Mouse (Mus musculus) urinary bladder, postnatal 36 days (tissue): ENCODE measurements around the gene Gm38100.

ENCODE experiments used
- DNase-seq, 2 experiments: peaks; one replicate each; pipeline ENCODE4 v3.0.0; 2022; ENCODE audit warnings: low spot score in 2 of 2, mixed read lengths in 1 of 2

Gene Gm38100

DNA sequence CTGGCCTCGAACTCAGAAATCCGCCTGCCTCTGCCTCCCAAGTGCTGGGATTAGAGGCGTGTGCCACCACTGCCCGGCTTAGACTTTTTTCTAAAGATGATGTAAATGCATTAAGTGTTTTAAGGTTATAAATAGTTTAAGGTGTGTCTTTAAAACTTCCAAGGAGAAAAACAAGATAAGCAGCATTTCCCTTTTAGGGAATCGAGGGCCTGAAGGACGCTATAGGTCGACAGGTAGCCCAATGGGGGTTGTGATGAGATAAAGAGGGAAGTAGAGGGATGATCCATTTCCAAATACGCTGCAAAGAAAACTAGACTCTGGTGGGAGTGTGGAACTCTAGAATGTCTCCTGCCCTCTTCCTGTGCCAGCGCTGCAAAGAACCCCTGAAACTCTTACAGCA is at the start of gene Gm38100:
Gene Gm38100, plus strand, starts transcription at position 301 of the 400 bp plus-strand sequence.
- no peak for DNase-seq

DNA sequence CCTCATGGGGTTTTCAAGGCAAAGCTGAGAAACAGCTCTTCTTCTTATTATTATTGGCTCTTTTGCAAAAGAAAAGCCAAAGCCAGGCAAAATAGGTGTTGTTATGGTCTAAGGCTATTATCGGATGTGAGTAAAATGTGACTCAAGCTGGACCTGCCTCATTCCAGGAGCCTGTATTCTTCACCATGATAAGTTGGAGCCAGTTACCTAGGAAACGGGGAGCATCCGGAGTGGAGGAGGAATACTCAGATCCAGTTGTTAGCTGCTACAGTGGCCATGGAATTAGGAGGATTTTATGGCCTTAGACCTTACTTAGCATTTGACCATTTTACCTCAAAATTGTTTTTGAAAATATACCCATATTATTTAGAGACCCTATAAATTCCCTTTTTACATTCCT is 49.4 kb upstream of the Gm38100 start:
- no peak for DNase-seq

DNA sequence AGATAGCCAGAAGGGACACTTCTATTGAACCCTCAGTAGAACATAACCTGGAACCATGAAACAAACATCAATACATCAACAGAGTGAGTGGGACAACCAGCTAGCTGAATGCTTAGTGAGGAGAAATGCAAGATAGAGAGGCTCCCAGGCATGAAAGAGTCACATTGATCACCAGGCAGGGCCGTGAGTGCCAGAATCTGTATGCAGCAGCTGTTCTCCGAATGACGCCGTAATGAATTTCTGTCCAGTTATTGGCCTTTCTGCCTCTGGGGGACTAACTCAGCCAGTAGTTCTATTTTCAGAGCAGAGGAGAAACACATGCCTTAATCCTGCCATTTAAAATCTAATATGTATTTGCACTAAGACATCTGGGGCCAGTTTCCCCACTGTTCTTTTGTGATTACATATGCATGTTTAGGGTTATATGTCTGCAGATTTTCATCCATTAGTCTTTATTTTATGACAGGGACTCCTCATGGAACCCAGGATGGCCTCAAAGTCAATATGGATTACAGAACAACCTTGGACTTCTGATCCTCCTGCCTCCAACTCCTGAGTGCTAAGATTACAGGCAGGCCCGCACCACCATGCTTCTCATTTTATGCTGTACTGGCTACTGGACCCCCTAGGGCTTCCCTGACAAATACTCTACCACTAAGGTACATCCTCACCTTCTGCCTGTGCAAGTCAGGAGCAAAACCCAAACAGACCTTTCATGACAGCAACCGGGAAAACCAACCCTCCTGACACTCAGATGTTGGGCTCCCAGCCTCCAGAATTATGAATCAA is 47.9 kb upstream of the Gm38100 start:
- DNase-seq = no peak

DNA sequence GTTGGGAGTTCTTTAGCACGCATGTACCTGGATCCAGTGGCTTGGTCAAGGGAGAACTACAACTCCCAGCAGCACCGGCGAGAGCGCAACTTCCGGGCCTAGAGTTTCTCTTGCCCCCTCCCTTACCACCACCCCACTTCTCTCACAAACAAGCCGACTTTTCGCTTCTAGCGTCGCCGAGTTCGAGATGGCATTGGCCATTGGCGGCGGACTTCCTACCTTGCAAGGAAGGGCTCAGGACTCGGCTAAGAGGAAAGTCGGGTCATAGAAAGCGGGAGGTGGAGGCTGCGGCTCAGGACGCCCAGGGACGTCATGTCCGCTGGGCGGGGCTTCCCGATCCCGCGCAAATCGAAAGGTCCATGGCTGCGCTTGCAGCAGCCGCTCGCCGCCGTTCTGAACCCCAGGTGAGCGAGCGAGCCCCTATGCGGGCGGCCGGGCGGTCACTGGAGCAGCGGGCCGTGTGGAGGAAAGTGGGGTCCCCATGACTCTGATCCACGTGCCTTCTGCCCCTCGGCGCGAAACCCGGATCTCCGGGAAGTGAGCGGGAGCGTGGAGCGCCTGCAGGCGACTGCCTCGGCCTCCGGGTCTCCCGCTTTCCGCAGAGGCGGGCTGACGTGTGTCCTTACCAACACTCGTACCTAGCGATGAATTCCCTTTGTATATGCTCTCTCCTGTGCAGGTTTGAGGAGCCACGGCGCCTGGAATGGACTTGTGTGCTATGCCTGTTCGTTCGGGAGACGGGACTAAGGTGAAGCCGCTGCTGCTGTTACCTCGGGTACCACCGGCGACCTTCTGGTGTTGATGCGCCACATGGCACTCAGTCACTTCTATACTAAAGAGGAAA is 39.5 kb upstream of the Gm38100 start, which contains the start of gene Exo1:
Gene Exo1, plus strand, starts transcription at position 129 of the 844 bp plus-strand sequence.
- DNase-seq = peak; percentile 84 to 85

DNA sequence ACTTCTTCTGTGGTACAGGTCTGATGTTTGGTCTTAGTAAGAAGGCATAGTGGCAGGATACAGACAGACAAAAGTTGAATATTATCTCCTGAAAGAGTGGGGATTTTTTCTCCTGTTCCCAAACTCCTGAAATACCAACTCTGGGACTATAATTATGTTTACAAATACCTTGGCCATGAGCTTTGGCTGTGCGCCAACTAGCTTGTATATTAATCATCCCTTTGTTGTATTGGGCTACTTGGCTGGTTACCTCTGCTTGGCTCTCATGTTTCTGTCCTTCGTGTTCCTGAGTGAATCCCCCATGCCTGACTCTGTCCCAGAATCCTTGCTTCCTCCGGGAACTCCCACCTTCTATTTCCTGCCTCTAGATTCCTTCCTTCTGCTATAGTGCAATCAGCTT is 36.7 kb upstream of the Gm38100 start:
- no peak for DNase-seq

DNA sequence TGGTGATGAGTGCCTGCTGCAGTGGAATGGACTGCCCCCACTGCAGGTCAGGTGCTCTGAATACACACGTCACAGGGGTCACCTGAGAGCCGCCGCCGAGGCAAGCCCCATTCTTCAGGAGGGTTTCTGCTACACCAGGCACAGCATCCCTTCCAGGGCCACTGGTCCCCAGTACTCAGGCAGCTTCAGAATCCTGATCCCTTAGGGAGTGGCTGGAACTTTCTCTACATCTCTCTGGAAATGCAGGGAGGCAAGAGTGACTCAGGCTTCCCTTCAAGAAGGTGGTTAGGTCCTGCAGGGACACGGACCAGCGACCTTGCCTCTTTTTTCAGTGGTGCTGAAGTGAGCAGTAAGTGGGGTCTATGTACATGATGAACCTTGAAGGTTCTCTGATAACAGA is 26.9 kb upstream of the Gm38100 start:
- DNase-seq = no peak

DNA sequence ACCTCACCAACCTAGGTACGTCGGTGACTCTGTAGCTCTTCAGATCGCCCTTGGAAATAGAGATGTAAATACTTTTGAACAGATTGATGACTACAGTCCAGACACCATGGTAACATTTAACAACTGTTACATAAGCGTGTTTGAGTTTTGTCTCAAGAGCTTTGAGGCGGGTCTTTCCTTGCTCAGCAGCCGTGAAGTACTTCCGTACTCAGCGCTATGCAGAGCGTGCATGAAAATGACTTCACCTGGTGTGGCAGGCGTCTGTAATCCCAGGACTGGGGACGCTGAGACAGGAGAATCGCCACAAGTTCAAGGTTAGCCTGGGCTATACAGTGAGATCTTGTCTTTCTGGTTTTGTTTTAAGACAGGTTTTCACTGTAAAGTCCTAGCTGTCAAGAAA is 26.4 kb upstream of the Gm38100 start:
- DNase-seq = no peak

DNA sequence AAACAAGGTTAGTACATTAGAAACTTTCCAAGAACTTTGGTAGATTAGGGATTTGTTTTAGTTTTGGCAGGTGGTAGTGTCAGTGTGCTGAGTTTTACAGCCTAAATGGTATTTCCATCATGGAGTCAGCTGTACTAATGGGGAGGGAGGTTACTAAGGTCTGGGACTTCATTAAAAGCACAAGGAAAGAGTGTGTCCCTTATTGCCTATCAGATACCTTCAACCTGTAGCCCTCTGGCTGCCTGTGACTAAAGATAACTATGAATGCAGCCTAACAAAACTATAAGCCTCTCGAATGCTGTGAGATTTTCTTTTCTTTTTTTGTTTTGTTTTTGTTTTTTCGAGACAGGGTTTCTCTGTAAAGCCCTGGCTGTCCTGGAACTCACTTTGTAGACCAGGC is 8.9 kb upstream of the Gm38100 start:
- DNase-seq = no peak

DNA sequence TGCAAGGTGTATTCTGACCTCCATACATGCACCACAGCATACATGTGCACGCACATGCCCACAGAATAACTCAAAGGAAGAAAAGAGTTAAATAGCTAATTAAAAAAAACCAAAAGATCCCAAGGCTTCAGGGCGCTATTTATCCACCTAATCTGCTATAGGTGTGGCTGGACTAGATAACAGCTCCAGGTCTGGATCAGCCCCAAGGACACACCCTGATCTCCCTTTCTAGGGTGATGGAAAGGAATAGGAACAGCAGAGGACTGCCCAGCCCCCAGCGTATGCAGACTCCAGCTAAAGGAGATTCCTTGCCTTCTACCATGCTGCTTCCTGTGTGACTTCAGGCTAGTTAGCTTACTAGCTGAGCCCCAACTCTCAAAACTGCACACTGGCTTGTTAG is 8.1 kb upstream of the Gm38100 start:
- no peak for DNase-seq

DNA sequence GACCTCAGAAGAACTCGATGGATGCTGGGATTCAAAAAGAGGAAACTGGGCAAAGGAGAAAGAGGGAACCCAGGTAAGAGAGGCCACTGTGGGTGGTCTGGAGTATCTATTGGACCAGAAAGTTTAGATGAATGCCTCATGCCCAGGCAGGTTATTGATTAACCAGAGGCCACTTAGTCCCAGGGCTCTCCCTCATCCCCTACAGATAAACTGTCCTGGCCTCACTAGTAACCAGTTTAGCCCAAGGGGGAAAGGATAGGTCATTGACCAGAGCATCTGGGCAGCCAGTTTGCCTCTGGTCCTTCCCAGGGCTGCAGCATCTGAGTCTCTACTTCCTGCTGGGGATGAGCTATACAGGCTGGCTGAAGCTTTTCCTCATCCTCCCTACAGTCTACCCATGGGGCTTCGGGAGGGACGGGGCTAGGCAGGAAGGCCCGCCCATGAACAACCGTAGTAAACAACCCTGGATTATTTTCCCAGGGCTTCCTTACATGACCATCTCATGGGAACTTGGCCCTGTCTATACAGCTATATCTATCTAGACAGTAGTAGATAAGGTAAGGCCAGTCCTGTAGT is 6.3 kb upstream of the Gm38100 start:
- no peak for DNase-seq

DNA sequence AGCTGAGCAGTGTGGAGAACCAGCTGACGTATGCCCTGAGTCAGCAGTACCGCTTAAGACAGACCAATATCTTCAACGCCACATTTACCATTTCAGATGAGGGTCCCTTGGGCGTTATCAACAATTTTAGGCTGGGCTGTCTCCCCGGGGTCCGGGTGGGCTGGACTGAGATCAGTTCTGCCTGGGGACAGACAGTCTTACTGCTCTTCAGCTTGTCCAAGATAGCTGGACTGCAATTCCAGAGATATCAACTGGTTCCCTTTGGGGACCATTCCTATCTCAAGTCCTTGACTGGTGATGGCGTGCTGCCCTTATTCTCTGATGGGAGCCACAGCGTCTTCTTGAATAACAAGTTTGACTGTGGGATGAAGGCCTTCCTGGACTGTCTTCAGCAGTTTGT is 962 bp downstream of the Gm38100 start:
- no peak for DNase-seq

DNA sequence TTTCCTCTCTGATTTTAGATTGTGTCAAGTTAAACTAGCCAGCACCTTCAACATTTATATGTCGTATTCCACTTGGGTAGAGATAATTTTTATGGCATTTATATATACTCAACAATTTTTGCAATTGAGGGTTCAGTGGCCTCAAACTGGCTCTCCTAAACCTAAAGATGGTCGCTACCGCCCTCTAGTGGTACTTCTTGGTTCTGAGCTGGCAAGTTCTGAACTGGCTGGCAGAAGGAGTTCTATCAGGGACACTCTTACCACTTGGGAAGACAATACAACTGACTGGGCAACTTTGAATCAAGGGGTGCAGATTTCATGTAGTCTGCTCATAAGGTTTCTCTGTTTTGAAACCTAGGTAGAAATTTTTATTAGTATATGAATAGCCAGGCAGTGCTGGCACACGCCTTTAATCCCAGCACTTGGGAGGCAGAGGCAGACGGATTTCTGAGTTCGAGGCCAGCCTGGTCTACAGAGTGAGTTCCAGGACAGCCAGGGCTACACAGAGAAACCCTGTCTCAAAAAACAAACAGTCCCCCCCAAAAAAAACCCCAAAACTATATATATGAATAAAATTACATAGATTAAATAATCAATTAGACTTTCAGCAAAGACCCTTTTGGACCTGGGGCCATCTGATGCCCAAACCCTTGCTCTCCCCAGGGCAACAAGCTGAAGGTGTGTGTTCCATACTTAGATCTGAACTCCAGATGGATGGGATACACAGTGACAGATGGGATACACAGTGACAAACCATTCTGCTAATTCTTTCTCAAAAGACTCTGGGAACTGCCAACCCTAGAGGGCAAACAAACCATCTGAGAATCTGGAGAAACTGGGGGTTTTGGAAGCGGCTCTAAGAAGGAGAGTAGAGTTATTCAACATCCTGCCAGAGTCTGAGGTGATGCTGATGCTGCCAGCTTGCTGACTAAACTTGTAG is 4.0 kb downstream of the Gm38100 start:
- DNase-seq = peak; percentile 47 to 62

DNA sequence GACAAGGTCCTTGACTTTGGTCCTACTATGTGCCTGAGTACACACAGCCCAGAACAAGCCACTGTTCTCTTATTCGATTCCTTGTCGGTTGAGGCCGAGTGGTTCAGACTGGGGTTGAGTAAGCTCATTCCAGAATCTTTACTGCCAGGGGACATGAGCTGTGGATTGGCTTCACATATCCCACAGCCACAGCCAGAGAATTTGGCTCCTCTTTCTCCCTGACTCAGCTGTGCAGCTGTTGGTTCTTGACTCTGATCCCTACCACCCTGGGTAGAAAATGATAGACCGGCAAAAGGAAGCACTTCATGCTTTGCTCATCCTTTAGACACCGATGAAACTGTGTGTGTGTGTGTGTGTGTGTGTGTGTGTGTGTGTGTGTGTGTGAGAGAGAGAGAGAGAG is 11.3 kb downstream of the Gm38100 start:
- no peak for DNase-seq

DNA sequence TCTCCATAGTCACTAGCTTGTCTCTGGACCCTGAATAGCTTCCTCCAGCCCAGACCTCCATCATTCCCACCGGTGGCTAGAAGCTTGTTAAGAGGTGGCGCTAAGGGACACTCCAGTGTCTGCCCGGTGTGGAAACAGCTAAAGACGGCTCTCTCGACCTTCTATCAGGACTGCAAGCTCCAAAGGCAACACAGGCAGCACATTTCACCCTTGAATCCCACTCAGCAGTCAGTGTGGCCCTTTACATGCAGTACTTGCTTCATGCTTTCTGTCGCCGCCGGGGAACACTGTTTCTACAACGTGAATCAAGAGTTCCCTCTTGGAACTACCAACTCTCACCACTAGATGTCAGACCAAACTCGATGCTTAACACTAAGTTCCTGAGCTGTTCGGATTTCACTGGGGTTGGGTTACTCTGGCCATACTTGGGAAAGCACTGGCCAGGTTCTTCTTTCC is 16.2 kb downstream of the Gm38100 start:
- DNase-seq = peak; percentile 23 to 33

DNA sequence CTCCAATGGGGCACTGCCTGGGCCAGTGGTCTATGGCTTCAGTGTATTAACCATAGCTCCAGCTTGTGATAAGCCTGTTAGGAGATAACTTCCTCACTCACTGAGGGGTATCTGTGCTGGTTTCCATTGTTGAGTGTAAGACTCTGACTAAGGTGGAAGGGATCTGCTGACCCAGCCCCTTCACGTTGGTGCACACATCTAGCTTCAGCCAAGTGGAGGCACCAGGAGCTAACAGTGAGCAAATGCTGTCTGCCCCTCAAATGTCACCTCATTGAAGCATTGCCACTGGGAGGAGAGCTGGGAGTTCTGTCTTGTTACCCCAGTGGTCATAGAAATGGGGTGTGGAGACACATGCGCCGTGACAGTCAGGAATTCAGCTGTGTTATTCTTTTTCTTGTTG is 18.6 kb downstream of the Gm38100 start:
- DNase-seq = no peak

DNA sequence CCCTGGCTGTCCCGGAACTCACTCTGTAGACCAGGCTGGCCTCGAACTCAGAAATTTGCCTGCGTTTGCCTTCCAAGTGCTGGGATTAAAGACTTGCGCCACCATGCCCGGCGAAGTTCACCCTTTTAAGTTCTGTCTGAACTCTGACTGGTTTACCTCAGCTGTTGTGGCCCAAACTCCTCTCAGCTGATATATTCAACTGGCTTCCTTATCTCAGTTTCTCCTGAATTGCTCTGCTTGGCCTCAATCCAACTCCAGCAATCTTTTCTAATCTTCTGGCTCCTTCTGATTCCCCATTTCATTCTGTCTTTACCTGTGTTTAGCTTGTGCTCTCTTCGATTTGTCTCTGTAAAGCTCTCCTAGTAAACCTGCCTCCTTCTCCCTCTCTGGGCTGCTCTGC is 23.0 kb downstream of the Gm38100 start:
- no peak for DNase-seq

DNA sequence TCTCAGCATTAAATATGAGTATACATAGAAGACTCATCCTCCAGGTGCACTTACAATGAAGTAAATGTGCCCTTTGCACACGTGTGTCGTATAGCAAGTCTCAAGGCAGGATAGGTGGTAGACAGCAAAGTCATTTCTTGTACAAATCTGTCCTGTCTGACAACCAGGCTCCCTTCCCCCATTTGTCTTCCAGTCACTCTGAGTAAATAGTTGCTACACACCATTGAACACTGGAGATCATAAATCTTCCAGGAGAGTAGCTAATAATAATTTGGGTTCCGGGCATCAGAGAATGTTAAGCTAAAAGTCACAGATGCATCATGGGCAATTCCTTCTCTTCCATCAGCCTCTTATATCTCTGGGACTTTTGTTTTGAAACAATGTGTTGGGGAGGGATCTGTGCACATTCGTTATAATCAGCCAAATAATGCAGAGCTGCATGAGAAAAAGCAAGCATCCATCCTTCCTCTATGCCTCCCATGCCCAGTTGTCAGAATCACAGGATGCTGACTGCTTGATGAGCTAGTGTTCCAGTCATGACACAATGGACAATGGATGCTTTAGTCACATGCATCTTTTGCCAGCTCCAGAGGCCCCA is 26.7 kb downstream of the Gm38100 start:
- DNase-seq = no peak

DNA sequence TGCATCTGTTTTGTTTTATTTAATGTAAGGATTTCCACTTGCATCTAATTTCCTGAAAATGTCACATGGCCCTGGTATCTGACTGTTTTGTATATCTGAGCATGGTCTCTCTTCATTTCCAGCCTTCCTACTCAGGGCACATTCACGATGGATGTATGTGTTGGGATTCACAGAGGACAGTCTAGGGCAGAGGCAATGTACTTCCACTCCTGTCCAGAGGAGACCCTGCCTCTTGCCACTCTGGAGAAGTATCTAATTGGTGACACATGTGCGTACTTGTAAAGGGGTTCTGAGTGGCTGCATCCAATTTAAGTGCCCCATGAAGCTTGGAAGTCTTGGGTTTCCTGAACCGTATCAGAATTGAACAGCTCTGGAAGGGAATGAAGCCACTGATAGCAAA is 30.3 kb downstream of the Gm38100 start:
- no peak for DNase-seq

DNA sequence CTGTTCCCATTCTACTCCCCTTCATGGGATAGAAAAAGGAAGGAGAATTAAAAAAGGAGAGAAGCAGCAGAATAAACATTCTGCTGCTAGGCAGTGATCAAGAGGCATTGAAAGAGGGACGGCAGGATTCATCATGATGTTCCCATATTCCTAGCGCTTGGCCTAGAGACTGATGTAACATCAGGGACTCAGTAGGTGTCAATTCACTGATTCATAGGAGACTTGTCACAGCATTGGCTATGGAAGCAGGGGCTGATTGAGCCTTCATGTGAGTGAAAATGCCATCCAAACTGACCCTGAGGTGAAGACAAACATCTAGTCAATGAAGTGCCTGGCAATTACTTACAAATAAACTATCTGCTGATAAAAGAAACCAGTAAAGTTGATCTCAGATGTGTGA is 30.7 kb downstream of the Gm38100 start:
- DNase-seq = no peak

DNA sequence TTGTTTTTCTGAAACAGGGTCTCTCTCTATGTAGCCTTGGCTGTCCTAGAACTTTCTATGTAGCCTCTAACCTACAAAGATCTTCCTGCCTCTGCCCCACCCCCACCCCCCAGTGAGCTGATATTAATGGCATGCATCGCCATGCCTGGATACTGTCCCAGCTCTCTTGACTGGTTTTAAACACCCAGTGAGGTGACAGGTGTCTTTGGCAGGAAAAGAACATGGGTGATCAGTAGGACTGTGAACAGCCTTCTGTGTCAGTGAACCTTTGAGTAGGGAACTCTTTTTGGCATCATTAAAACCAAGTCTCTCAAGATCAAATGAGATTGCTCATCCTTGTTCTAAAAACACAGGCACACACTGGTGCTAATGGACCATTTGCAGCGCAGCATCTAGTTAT is 41.7 kb downstream of the Gm38100 start:
- DNase-seq = no peak
